Mouse (Mus musculus) liver, adult 2 months (tissue): ENCODE measurements around the gene Mthfd2l. TPM values are rescaled to one million over a fixed set of nuclear protein-coding genes. Genes with fewer than 3 reads are reported as not detected.

ENCODE experiments used
- DNase-seq: peaks from one replicate; pipeline ENCODE4 v3.0.0-alpha.2; 2011; ENCODE audit warnings: low read depth, low spot score; ENCODE audit errors: extremely low read depth
- H3K27ac ChIP-seq: fragments of 200-500 bp; replicated peaks from 2 replicates; pipeline ENCODE4 v1.5.1; 2012; ENCODE audit warnings: low read depth, mild to moderate bottlenecking, control low read depth, inconsistent platforms, low read length; ENCODE audit not compliant: insufficient read depth
- H3K27me3 ChIP-seq: fragments of 200-500 bp; 2 replicates; pipeline ENCODE4 v1.6.1; 2012; ENCODE audit warnings: mild to moderate bottlenecking, moderate library complexity, low read length, inconsistent platforms; ENCODE audit not compliant: control insufficient read depth, insufficient read depth
- H3K36me3 ChIP-seq: fragments of 200-500 bp; 2 replicates; pipeline ENCODE4 v1.6.1; 2012; ENCODE audit warnings: low read length, inconsistent platforms; ENCODE audit not compliant: control insufficient read depth, insufficient read depth
- H3K4me1 ChIP-seq: fragments of 200-500 bp; 2 replicates; pipeline ENCODE4 v1.6.1; 2011; ENCODE audit warnings: low read length; ENCODE audit not compliant: control insufficient read depth, insufficient read depth
- H3K4me3 ChIP-seq: fragments of 200-500 bp; 2 replicates; pipeline ENCODE4 v1.5.1; 2011; ENCODE audit warnings: low read depth, mild to moderate bottlenecking, control low read depth, low read length, moderate library complexity; ENCODE audit not compliant: insufficient read depth
- H3K79me2 ChIP-seq: fragments of 200-500 bp; 2 replicates; pipeline ENCODE4 v1.6.1; 2012; ENCODE audit warnings: inconsistent platforms, mild to moderate bottlenecking, low read length, moderate library complexity; ENCODE audit not compliant: control insufficient read depth, insufficient read depth
- H3K9ac ChIP-seq: fragments of 200-500 bp; 2 replicates; pipeline ENCODE4 v1.6.1; 2012; ENCODE audit warnings: low read depth, mild to moderate bottlenecking, control low read depth, inconsistent platforms, low read length
- CTCF ChIP-seq: fragments of 200-500 bp; IDR thresholded peaks from 2 replicates; pipeline ENCODE4 v1.5.1; 2011; ENCODE audit warnings: low read depth, low read length, control low read depth
- POLR2A ChIP-seq: fragments of 200-500 bp; IDR thresholded peaks from 2 replicates; pipeline ENCODE4 v1.6.1; 2011; ENCODE audit warnings: low read length, control low read depth; ENCODE audit not compliant: insufficient read depth; ENCODE audit errors: extremely low read depth
- WGBS: fragments of 180-500 bp; shearing (Covaris S2); methylation state at CpG from one replicate; pipeline ENCODE4 v1.1.7; 2018; 5-methylcytosine and 5-hydroxymethylcytosine counted together
- polyA plus RNA-seq: library from polyadenylated mRNA; depleted of rRNA; stranded (reverse); fragments of >200 nt; gene quantifications from 2 replicates; pipeline ENCODE4 v1.2.3, GENCODE M21; 2012; rRNA removed
- total RNA-seq: library from RNA; depleted of rRNA; stranded (reverse); fragments of >200 nt; gene quantifications from 2 replicates; pipeline ENCODE4 v1.2.3, GENCODE M21; 2014; rRNA removed

The Mthfd2l gene
- total and polyA plus RNA-seq, 2 experiments, result 6.4 to 7.8 TPM

GRCm38 (mm10) chr5:91036628-91037027 is 105.7 kb downstream of the Mthfd2l start:
- H3K4me3 ChIP-seq, result no peak overlapping the region
- H3K27ac ChIP-seq, result no peak overlapping the region; the same call in 1 of the 2 replicates
- H3K27me3 ChIP-seq, result no peaks in the 10 kb centered on the region
- H3K9ac ChIP-seq, result peak overlapping the region; percentile 67; the same call in 1 of the 2 replicates
- peak; percentile 98 for DNase-seq
- WGBS, result 29% methylated on average over 4 of the region's 4 CpGs
- H3K36me3 ChIP-seq, result no peaks in the 10 kb centered on the region
- peaks cover 3% of the 10 kb centered on the region; the same call in 1 of the 2 replicates for H3K4me1 ChIP-seq
- no peaks in the 10 kb centered on the region for H3K79me2 ChIP-seq
- TF ChIP-seq CTCF, result no peak
- no peak for TF ChIP-seq POLR2A

- 71% methylated on average over 2 of the region's 2 CpGs for WGBS
- Histone ChIP-seq H3K9ac (no peak overlapping the region), H3K27me3 (no peaks in the 10 kb centered on the region), H3K27ac (no peak overlapping the region), H3K36me3 (no peaks in the 10 kb centered on the region), H3K79me2 (no peaks in the 10 kb centered on the region), H3K4me3 (no peak overlapping the region), H3K4me1 (peaks cover 3% of the 10 kb centered on the region; the same call in 1 of the 2 replicates)
- no peak for TF ChIP-seq CTCF
- no peak for TF ChIP-seq POLR2A
- no peak for DNase-seq
Measured at GRCm38 (mm10) chr5:91037756-91038155, 106.8 kb downstream of the Mthfd2l start.

- Histone ChIP-seq H3K9ac (no peak overlapping the region), H3K4me1 (peaks cover 3% of the 10 kb centered on the region; the same call in 1 of the 2 replicates), H3K4me3 (no peak overlapping the region), H3K27ac (no peak overlapping the region), H3K36me3 (no peaks in the 10 kb centered on the region), H3K27me3 (no peaks in the 10 kb centered on the region), H3K79me2 (no peaks in the 10 kb centered on the region)
- no peak for TF ChIP-seq POLR2A
- TF ChIP-seq CTCF, result 0 out of 2 replicates have a peak, but pooled peaks have one; percentile 9
- 9% methylated on average over 2 of the region's 2 CpGs for WGBS
- DNase-seq, result peak; percentile 54
Measured at GRCm38 (mm10) chr5:91038547-91038946, 107.6 kb downstream of the Mthfd2l start.

GRCm38 (mm10) chr5:91038963-91039362 is 108.0 kb downstream of the Mthfd2l start:
- no peak overlapping the region for H3K27ac ChIP-seq
- no peak overlapping the region for H3K4me3 ChIP-seq
- peaks cover 3% of the 10 kb centered on the region; the same call in 1 of the 2 replicates for H3K4me1 ChIP-seq
- H3K9ac ChIP-seq, result no peak overlapping the region
- no peak for DNase-seq
- H3K79me2 ChIP-seq, result no peaks in the 10 kb centered on the region
- TF ChIP-seq POLR2A (no peak), CTCF (no peak)
- WGBS, result 89% methylated on average over 2 of the region's 2 CpGs
- H3K36me3 ChIP-seq, result no peaks in the 10 kb centered on the region
- H3K27me3 ChIP-seq, result no peaks in the 10 kb centered on the region

- H3K36me3 ChIP-seq, result no peaks in the 10 kb centered on the region
- no peaks in the 10 kb centered on the region for H3K79me2 ChIP-seq
- no peak for DNase-seq
- no peak overlapping the region for H3K4me3 ChIP-seq
- no peak overlapping the region for H3K27ac ChIP-seq
- no peaks in the 10 kb centered on the region for H3K27me3 ChIP-seq
- no peak for TF ChIP-seq POLR2A
- no peak for TF ChIP-seq CTCF
- WGBS, result 48% methylated on average over 6 of the region's 6 CpGs
- no peak overlapping the region for H3K9ac ChIP-seq
- H3K4me1 ChIP-seq, result no peaks in the 10 kb centered on the region
Measured at GRCm38 (mm10) chr5:91047987-91048386, 117.1 kb downstream of the Mthfd2l start.

GRCm38 (mm10) chr5:91048397-91048796 is 117.5 kb downstream of the Mthfd2l start:
- no peaks in the 10 kb centered on the region for H3K27me3 ChIP-seq
- H3K4me1 ChIP-seq, result no peaks in the 10 kb centered on the region
- no peak overlapping the region for H3K4me3 ChIP-seq
- DNase-seq, result no peak
- no peaks in the 10 kb centered on the region for H3K36me3 ChIP-seq
- H3K9ac ChIP-seq, result no peak overlapping the region
- TF ChIP-seq POLR2A (no peak), CTCF (no peak)
- H3K27ac ChIP-seq, result no peak overlapping the region
- no peaks in the 10 kb centered on the region for H3K79me2 ChIP-seq
- 71% methylated on average over 8 of the region's 8 CpGs for WGBS

Other genes starting within 250 kb of the Mthfd2l start
- gene Cxcl5, start 171.8 kb upstream of the Mthfd2l start, total RNA-seq, result 0.09 TPM in 1 of 2 replicates, not detected in the other
- gene Cxcl5, start 171.8 kb upstream of the Mthfd2l start, polyA plus RNA-seq, result 0.05 and 0.06 TPM in 2 replicates
- gene Ppbp, start 162.6 kb upstream of the Mthfd2l start, total RNA-seq, result 0.65 and 1.1 TPM in 2 replicates
- 1.5 TPM in 1 of 2 replicates, not detected in the other for gene Ppbp, start 162.6 kb upstream of the Mthfd2l start, polyA plus RNA-seq
- gene Pf4, start 158.7 kb upstream of the Mthfd2l start, total RNA-seq, result 1.4 and 2.2 TPM in 2 replicates
- 1.1 and 3.0 TPM in 2 replicates for gene Pf4, start 158.7 kb upstream of the Mthfd2l start, polyA plus RNA-seq
- not detected in 2 replicates for gene Cxcl3, start 145.0 kb upstream of the Mthfd2l start, total RNA-seq
- gene Cxcl3, start 145.0 kb upstream of the Mthfd2l start, polyA plus RNA-seq, result not detected in 2 replicates
- not detected in 2 replicates for gene Cxcl15, start 136.6 kb upstream of the Mthfd2l start, total RNA-seq
- not detected in 2 replicates for gene Cxcl15, start 136.6 kb upstream of the Mthfd2l start, polyA plus RNA-seq
- gene Cxcl1, start 39.9 kb upstream of the Mthfd2l start, total RNA-seq, result 8.2 and 9.3 TPM in 2 replicates
- gene Cxcl1, start 39.9 kb upstream of the Mthfd2l start, polyA plus RNA-seq, result 2.0 and 4.2 TPM in 2 replicates
- 0.07 and 0.28 TPM in 2 replicates for gene Cxcl2, start 27.2 kb upstream of the Mthfd2l start, total RNA-seq
- gene Cxcl2, start 27.2 kb upstream of the Mthfd2l start, polyA plus RNA-seq, result 0.17 and 0.31 TPM in 2 replicates
- not detected in 2 replicates for gene Epgn, start 96.3 kb downstream of the Mthfd2l start, total RNA-seq
- gene Epgn, start 96.3 kb downstream of the Mthfd2l start, polyA plus RNA-seq, result not detected in 2 replicates
- 0.13 and 0.18 TPM in 2 replicates for gene Ereg, start 143.5 kb downstream of the Mthfd2l start, total RNA-seq
- 0.05 and 0.07 TPM in 2 replicates for gene Ereg, start 143.5 kb downstream of the Mthfd2l start, polyA plus RNA-seq
- gene Areg, start 208.5 kb downstream of the Mthfd2l start, total RNA-seq, result not detected in 2 replicates
- not detected in 2 replicates for gene Areg, start 208.5 kb downstream of the Mthfd2l start, polyA plus RNA-seq